Comparison of ENCODE assay signal across 8 mouse cellular contexts in genomic region chr10:12867733-12868188, GRCm38 (mm10). TPM values are rescaled to one million over a fixed set of nuclear protein-coding genes. Genes with fewer than 3 reads are reported as not detected.
DNase-seq lines count a peak whose midpoint lies in the region; ATAC-seq and TF ChIP-seq lines count a peak whose summit lies in the region.

No protein-coding gene starts in this region.

- DNase-seq in gastrocnemius, adult 2 months, result no peak
- no peak for DNase-seq in gastrocnemius, adult 18-20 months (ENCODE audit: low spot score)
- no peak for DNase-seq in CH12.LX (ENCODE audit: extremely low read depth)
- DNase-seq in liver, embryonic 14.5 days (ENCODE audit: low read depth in 3 of 3, low spot score in 3 of 3), result no peak
- DNase-seq in spleen, adult 18-20 months, result no peak
- DNase-seq in adrenal gland, adult 8-10 months, result no peak
- no peak for DNase-seq in adrenal gland, adult 2 months

- TF ChIP-seq EP300 in CH12.LX (IDR thresholded peaks at IDR 0.05; ENCODE audit: low read length), result no peak
- no peak for TF ChIP-seq EP300 in liver, embryonic 14.5 days (IDR thresholded peaks at IDR 0.05; ENCODE audit: low read depth)

- in situ Hi-C loops in CH12.LX (cut with MboI; ENCODE audit: low pct_ligation_motif_present, low pct_unique_long_range_greater_than_20kb, low sequenced_read_pairs), result no loop called here

- H3K9me3 ChIP-seq in CH12.LX (replicated peaks; ENCODE audit: low read length), result no peaks in the 10 kb centered on the region
- H3K9me3 ChIP-seq in forebrain, embryonic 13.5 days (replicated peaks), result no peaks in the 10 kb centered on the region
- no peaks in the 10 kb centered on the region for H3K9me3 ChIP-seq in liver, embryonic 14.5 days (ENCODE audit: control insufficient read depth, low read length)

- peak overlapping the region; percentile 79 for H3K4me2 ChIP-seq in CH12.LX (ENCODE audit: insufficient read depth, low read depth, poor library complexity, severe bottlenecking)
- peak overlapping the region; percentile 94 for H3K4me2 ChIP-seq in forebrain, embryonic 13.5 days
- peak overlapping the region; percentile 86 for H3K4me2 ChIP-seq in liver, embryonic 14.5 days (ENCODE audit: low read depth)

- dilution Hi-C loops in CH12.LX (cut with MboI; ENCODE audit: extremely low pct_ligation_motif_present, extremely low pct_unique_long_range_greater_than_20kb, low sequenced_read_pairs), result no loop called here

- H3K79me2 ChIP-seq in CH12.LX (replicated peaks; ENCODE audit: control insufficient read depth, extremely low read depth, insufficient read depth, poor library complexity, severe bottlenecking), result no peaks in the 10 kb centered on the region

- TF ChIP-seq POLR2A in CH12.LX (IDR thresholded peaks at IDR 0.05; ENCODE audit: low read depth, low read length), result no peak

- peak overlapping the region; percentile 95 for H3K27ac ChIP-seq in gastrocnemius, adult 2 months
- H3K27ac ChIP-seq in CH12.LX (ENCODE audit: insufficient read depth, low read depth), result no peak overlapping the region
- no peak overlapping the region for H3K27ac ChIP-seq in forebrain, embryonic 13.5 days
- no peak overlapping the region for H3K27ac ChIP-seq in liver, embryonic 14.5 days

- H3K27me3 ChIP-seq in CH12.LX (replicated peaks), result peaks cover 34% of the 10 kb centered on the region
- H3K27me3 ChIP-seq in forebrain, embryonic 13.5 days, result 0 out of 2 replicates have a peak, but pooled peaks cover 2% of the 10 kb centered on the region
- no peaks in the 10 kb centered on the region for H3K27me3 ChIP-seq in liver, embryonic 14.5 days (ENCODE audit: control insufficient read depth, insufficient read depth, low read length)

- ATAC-seq in forebrain, embryonic 13.5 days, result no peak
- ATAC-seq in liver, embryonic 14.5 days (ENCODE audit: insufficient read depth), result no peak

- no peaks in the 10 kb centered on the region for H3K36me3 ChIP-seq in CH12.LX (replicated peaks in 1 of 2; ENCODE audit: control insufficient read depth in 1 of 2, insufficient read depth in 1 of 2, low read length in 1 of 2)
- no peaks in the 10 kb centered on the region for H3K36me3 ChIP-seq in forebrain, embryonic 13.5 days (ENCODE audit: poor library complexity, severe bottlenecking)
- no peaks in the 10 kb centered on the region for H3K36me3 ChIP-seq in liver, embryonic 14.5 days (replicated peaks; ENCODE audit: control insufficient read depth, insufficient read depth, low read depth)

- peak overlapping the region; percentile 96 for H3K4me3 ChIP-seq in gastrocnemius, adult 2 months
- peak overlapping the region; percentile 34 to 66 (median 57) for H3K4me3 ChIP-seq in CH12.LX (replicated peaks in 1 of 3; ENCODE audit: low read depth in 2 of 3, low read length in 2 of 3, poor library complexity in 1 of 3)
- peak overlapping the region; percentile 72 for H3K4me3 ChIP-seq in forebrain, embryonic 13.5 days
- H3K4me3 ChIP-seq in liver, embryonic 14.5 days (ENCODE audit: insufficient read depth in 1 of 2, low read depth in 2 of 2, low read length in 2 of 2), result peak overlapping the region; percentile 55 to 64

- no peak overlapping the region for H3K9ac ChIP-seq in CH12.LX (ENCODE audit: insufficient read depth, low read depth)
- H3K9ac ChIP-seq in forebrain, embryonic 13.5 days, result peak overlapping the region; percentile 76
- peak overlapping the region; percentile 65; the same call in 1 of the 2 replicates for H3K9ac ChIP-seq in liver, embryonic 14.5 days (replicated peaks)

- peaks cover 6 to 21% of the 10 kb centered on the region in 2 experiments; a peak in 2 of 4 replicates for H3K4me1 ChIP-seq in CH12.LX (ENCODE audit: control insufficient read depth in 1 of 2, insufficient read depth in 2 of 2)
- H3K4me1 ChIP-seq in forebrain, embryonic 13.5 days, result peaks cover 24% of the 10 kb centered on the region
- H3K4me1 ChIP-seq in liver, embryonic 14.5 days (replicated peaks; ENCODE audit: control insufficient read depth in 2 of 2, insufficient read depth in 2 of 2, low read length in 1 of 2), result peaks cover 0 to 6% of the 10 kb centered on the region in 2 experiments; a peak in 2 of 4 replicates

- intact Hi-C loops in gastrocnemius, adult 2 months (cut with DNase I), result loop anchor here (5.0 kb wide), 2 partner anchors 130 to 175 kb away; no protein-coding TSS in a partner anchor

- no peak for TF ChIP-seq RAD21 in CH12.LX (IDR thresholded peaks at IDR 0.05; ENCODE audit: low read depth, low read length)

- TF ChIP-seq CTCF in gastrocnemius, adult 2 months (IDR thresholded peaks at IDR 0.05), result no peak
- TF ChIP-seq CTCF in CH12.LX (conservative IDR thresholded peaks at IDR 0.05 in 1 of 2, IDR thresholded peaks at IDR 0.05 in 1 of 2; ENCODE audit: low read depth in 2 of 2, low read length in 2 of 2), result no peak
- no peak for TF ChIP-seq CTCF in liver, embryonic 14.5 days (IDR thresholded peaks at IDR 0.05; ENCODE audit: low read depth)

- whole genome bisulfite sequencing in forebrain, embryonic 13.5 days, result under 1% methylated on average over 12 of the region's 12 CpGs
- WGBS in liver, embryonic 14.5 days (ENCODE audit: insufficient replicate concordance), result under 1% methylated on average over 12 of the region's 12 CpGs

TF ChIP-seq in CH12.LX, 34 proteins besides CTCF, POLR2A, EP300 and RAD21:
- TF ChIP-seq ZMIZ1 (IDR thresholded peaks at IDR 0.05; ENCODE audit: low read depth, low read length) (no peak), ZKSCAN1 (IDR thresholded peaks at IDR 0.05; ENCODE audit: borderline replicate concordance, low read depth, low read length) (no peak), SMC3 (IDR thresholded peaks at IDR 0.05; ENCODE audit: low read depth, low read length) (no peak), USF2 (conservative IDR thresholded peaks at IDR 0.05; ENCODE audit: low read depth, low read length) (no peak), MXI1 (IDR thresholded peaks at IDR 0.05; ENCODE audit: low read depth, low read length) (no peak; the same call in 1 of the 2 replicates), BHLHE40 (IDR thresholded peaks at IDR 0.05; ENCODE audit: low read depth, low read length) (no peak), E2F4 (IDR thresholded peaks at IDR 0.05; ENCODE audit: insufficient replicate concordance, low read depth, low read length) (no peak), MAX (IDR thresholded peaks at IDR 0.05; ENCODE audit: low read length) (no peak), IRF4 (IDR thresholded peaks at IDR 0.05; ENCODE audit: low read depth, low read length) (no peak), UBTF (IDR thresholded peaks at IDR 0.05; ENCODE audit: low read depth, low read length) (no peak), CHD2 (IDR thresholded peaks at IDR 0.05; ENCODE audit: low read length) (no peak), POLR2AphosphoS2 (IDR thresholded peaks at IDR 0.05; ENCODE audit: low read depth, low read length) (no peak), MAZ (IDR thresholded peaks at IDR 0.05; ENCODE audit: low read depth, low read length) (no peak), MEF2A (IDR thresholded peaks at IDR 0.05; ENCODE audit: borderline replicate concordance, low read depth, low read length) (no peak), NELFE (IDR thresholded peaks at IDR 0.05; ENCODE audit: low read depth, low read length) (no peak), USF1 (IDR thresholded peaks at IDR 0.05; ENCODE audit: low read depth, low read length) (no peak), SIN3A (IDR thresholded peaks at IDR 0.05; ENCODE audit: low read length) (no peak), ELF1 (IDR thresholded peaks at IDR 0.05; ENCODE audit: low read depth, low read length) (no peak), KAT2A (IDR thresholded peaks at IDR 0.05; ENCODE audit: insufficient replicate concordance, low read length) (no peak), ETS1 (conservative IDR thresholded peaks at IDR 0.05; ENCODE audit: low read depth, low read length) (no peak)
TF ChIP-seq in CH12.LX: peak in this region for 0.

RNA-seq across cellular contexts. Expression of gene Utrn, which starts 1.4 kb away (rescaled TPM):
- total RNA-seq in gastrocnemius, adult 2 months (2021), result 10 to 100 TPM; 20.1 to 28.1 TPM
- total RNA-seq in gastrocnemius, adult 18-20 months (2021), result 10 to 100 TPM; 17.6 to 20.4 TPM
- 0.42 and 1.1 TPM in 2 replicates for total RNA-seq in CH12.LX (2012; rRNA removed)
- total RNA-seq in CH12.LX (2014; rRNA removed), result 0.46 and 0.67 TPM in 2 replicates
- 0.30 and 0.31 TPM in 2 replicates for polyA plus RNA-seq in CH12.LX (2012; ENCODE audit: insufficient read length, low read depth)
- 18.7 and 22.0 TPM in 2 replicates for polyA plus RNA-seq in forebrain, embryonic 13.5 days (2015; fragmentation: Nextera tagmentation; extraction: Ambion mirVana)
- 1.9 and 2.7 TPM in 2 replicates for polyA plus RNA-seq in liver, embryonic 14.5 days (2012; rRNA removed)
- polyA plus RNA-seq in liver, embryonic 14.5 days (2014; fragmentation: Nextera tagmentation; extraction: Ambion mirVana), result 4.4 and 6.0 TPM in 2 replicates
- 100 to 1,000 TPM in 3 of 4 experiments, 10 to 100 TPM in 1; 98.3 to 124 (median 123) TPM for total RNA-seq in adrenal gland, adult 8-10 months (2022)
- 10 to 100 TPM; 70.3 to 81.8 TPM for total RNA-seq in adrenal gland, adult 2 months (2021)
- polyA plus RNA-seq in adrenal gland, adult 2 months (2012; rRNA removed), result 21.7 and 25.4 TPM in 2 replicates

Comparison
In these comparisons a context has a peak if more than half of its experiments do, and no peak if none do; other contexts are left out.
1. RNA of gene Utrn, which starts 1.4 kb away (total RNA-seq): 98.3 to 124 TPM in adrenal gland, adult 8-10 months, 70.3 to 81.8 TPM in adrenal gland, adult 2 months, 20.1 to 28.1 TPM in gastrocnemius, adult 2 months and 17.6 to 20.4 TPM in gastrocnemius, adult 18-20 months; 0.42 to 1.1 TPM in CH12.LX; every median in the first group is over 4 times any median in the second.
2. Peak in every context shown above with its lines, with median percentiles within 50 percentile points of each other: H3K4me3 ChIP-seq and H3K4me2 ChIP-seq.